Mouse (Mus musculus) hematopoietic stem cell, adult 5-6 weeks (primary cell): Measurements from ENCODE around the gene Camkmt. TPM values are rescaled to one million over a fixed set of nuclear protein-coding genes. Genes with fewer than 3 reads are reported as not detected.

Experiments
- ATAC-seq, 2 experiments: fragments of 125-278 bp in 1 of 2; replicated peaks in 1 of 2; 2 replicates each; pipeline ENCODE4 v1.8.0; 2016 to 2017; ENCODE audit warnings: inconsistent platforms in 2 of 2, mild to moderate bottlenecking in 2 of 2, moderate number of reproducible peaks in 2 of 2, low read depth in 1 of 2, moderate TSS enrichment in 1 of 2; ENCODE audit not compliant: low FRiP score in 2 of 2, poor library complexity in 2 of 2, severe bottlenecking in 2 of 2, insufficient read depth in 1 of 2, low TSS enrichment in 1 of 2
- total RNA-seq: library from RNA; stranded (forward); fragments of 172-1452, 232-1000 nt; gene quantifications from 2 replicates; pipeline ENCODE4 v1.2.3, GENCODE M21; 2017

The Camkmt gene
- total RNA-seq, 1 experiment from 2014 or later, result 6.7 TPM

DNA sequence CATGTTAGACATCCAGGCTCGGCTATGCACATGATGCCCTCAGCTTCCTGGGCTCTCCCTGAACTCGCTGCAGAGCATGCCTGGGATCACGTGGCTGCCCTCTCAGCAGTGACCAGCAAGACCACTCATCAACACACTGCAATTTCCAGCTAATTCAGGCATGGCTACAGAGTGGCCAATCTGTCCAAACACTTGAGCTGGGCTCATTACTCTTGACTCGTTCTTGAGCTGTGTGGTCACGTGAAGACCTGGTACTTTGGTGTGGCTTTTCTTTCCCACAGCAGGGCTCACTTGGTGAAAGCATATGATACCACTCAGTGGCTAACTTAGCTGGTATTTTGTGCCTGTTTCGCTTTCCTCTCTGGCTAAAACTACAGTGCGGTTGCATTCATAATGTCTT is 282.2 kb downstream of the Camkmt start:
- no peak for ATAC-seq

DNA sequence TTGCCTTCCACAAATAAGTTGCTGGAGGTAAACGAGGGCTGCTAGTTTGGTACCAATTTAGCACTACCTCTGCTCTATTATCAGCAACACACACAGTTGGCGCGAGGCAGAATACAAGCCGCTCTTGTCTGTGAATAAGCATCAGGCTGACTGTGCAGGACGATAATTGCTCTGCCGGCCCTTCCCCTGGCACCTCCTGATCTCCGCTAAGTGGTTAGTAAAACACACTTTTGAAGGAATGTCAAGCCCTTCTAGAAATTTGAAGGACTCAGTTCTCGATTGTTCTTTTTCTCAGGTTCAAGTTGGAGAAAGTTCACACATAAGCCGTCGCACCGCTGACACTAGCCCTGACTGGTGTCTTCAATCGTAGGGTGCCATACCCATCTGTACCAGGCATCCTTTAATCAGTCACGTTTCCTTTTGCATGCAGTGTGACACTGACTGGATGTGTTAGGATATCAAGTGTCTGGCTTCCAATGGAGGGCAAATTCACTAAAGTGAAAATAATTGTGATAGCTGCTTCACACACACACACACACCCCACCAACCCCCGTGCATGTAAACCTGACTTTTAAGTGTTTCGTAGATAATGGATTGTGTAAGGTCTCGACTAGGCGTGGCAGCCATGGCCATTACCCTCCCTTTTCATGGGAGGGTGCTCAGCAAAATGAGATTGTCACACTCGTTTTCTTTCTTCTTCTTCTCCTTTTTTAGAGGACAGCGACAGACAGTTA is 283.9 kb downstream of the Camkmt start:
- no peak for ATAC-seq

DNA sequence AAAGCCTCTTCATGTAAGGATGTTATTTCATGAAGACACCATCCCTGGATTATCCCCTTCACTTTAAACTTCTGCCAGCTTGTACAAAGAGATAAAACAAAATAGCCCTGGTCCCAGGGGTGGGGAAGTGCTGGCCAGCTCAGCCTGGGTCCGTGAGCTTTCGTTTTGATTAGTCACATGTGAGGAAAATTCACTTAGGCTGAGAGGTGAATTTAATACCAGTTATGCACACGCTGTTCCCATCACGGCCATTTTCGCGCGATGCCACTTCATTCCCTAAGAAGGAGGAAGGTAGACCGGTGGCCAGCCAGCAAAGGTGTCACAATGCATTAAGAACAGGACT is 284.5 kb downstream of the Camkmt start:
- no peak for ATAC-seq

DNA sequence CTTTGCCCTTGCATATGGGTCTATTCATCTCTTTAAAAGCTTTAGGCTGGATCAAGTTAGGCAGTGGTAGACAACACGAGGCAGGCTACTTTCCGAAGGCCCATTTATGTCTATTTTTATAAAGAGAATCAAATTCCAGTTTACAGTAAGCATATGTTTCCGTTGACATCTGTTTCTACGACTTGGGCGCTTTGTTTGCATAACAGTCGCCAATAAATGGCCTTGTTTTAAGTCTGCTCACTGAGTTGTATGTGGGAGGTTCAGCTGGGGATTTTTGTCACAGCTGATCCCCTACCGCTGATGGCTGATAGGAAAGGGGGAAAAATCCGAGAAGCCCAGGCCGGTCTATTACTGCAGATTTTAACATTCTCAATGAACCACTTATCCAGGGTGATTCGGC is 285.2 kb downstream of the Camkmt start:
- ATAC-seq, result no peak

DNA sequence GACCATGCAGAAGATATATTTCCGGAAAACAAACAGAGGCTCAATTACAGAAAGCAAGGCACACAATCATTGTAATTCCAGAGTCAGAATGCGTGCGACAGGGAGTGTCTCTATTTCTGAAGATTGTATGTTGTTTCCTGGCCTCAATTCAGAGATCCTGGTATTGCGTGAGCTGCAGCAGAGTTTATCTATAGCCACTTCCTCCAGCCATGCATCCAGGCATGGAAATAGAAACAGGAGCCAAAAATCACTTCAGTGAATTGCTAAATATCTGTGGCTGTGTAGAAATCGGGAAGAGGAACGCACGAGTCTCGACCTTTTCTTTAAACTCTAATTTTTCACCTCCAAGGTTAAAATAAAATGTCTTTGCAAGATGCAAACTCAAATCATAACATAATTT is 287.1 kb downstream of the Camkmt start:
- ATAC-seq, result no peak

- no peak for ATAC-seq
These were observed 288.7 kb downstream of the Camkmt start for GRCm38 (mm10) chr17:85379101-85379500.

DNA sequence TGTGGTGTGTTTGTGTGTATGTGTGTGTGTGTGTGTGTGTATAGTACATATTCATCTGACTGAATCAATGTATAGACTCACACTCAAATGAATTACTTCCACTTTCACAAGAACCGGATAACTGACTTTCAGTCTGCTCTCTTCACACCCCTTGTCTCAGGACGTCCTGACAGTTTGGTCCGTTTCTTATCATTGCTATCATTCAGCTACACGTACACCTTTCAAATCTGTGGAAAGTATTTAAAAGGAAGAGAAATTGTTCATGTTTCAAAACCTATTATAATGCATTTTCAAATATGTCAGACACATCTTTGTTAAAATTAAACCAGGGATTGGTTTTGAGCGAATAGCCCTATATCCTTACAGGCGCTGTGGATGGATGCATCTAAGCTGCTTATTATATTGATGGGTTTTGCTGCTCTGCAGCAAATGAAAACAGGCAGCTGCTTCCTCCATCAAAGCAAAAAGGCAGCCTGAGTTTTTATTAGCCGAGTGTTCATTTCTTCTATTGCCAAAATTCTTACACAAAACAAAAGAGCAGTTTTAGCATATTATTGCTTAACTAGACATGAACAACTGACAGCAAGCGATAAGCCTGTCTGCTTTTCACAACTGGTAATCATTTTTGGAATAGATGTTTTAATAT is 291.3 kb downstream of the Camkmt start:
- no peak for ATAC-seq

GRCm38 (mm10) chr17:85382344-85382743 is 292.0 kb downstream of the Camkmt start:
- ATAC-seq, result no peak

GRCm38 (mm10) chr17:85382906-85383305 is 292.6 kb downstream of the Camkmt start:
- ATAC-seq, result no peak

DNA sequence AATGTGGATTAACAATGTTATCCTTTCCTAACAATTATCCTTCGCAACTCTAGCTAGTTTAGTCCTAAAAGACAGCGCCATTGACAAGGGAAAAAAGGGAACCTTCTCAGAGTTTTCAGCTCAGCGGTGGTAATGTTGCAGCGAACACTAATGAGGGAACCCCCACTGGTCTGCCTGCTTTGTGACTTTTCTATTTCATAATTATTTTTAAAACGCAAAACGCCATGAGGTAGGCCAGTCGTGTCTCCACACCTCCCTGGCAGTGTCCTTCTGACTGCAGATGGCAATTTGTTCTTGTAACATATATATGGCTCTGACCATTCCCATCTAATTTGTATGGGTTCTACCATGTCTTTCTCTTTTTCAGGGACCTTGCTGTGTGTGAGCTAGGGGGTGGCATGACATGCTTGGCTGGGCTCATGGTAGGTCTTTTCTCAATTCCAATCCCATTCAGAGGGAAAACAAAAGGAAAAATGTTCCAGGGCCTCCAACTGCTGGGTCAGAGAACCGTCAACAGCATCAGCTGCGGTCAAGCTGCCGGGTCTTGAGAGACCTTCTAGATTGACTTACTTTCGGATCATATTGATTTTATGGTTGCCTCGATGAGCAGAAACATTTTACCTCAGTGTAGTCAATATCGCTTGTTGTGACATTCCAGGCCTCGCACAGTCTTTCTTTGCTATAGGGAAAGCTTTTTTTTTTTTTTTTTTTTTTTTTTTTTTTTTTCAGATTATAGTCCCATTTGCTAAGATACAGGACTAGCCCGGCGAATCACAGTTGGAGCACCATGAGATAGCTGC is 302.9 kb downstream of the Camkmt start:
- ATAC-seq, result no peak

- ATAC-seq, result no peak
These were observed 303.6 kb downstream of the Camkmt start for GRCm38 (mm10) chr17:85393891-85394321.

- peak; percentile 97 to 98 for ATAC-seq
These were observed 305.1 kb downstream of the Camkmt start for GRCm38 (mm10) chr17:85395502-85395901.

GRCm38 (mm10) chr17:85400751-85401150 is 310.4 kb downstream of the Camkmt start:
- no peak for ATAC-seq

- no peak for ATAC-seq
These were observed 314.8 kb downstream of the Camkmt start for GRCm38 (mm10) chr17:85405161-85405560.

DNA sequence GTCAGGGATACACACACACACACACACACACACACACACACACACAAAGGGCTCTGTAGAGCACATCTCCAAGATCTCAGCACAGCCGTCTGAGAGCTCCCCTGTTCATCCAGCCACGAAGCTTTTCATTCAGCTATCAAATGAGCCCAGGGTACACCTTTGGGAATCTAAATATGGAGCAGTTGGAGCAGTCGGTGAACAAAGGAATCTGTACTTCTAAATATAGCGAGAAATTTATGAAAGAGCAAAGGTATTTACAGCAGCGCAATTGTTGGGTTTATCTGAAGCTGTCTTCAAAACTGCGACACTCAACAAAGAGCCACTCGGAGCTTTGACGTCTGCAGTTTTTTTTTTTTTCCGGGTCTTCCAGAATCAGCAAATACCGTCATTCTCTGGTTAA is 315.8 kb downstream of the Camkmt start:
- ATAC-seq, result no peak

GRCm38 (mm10) chr17:85428831-85429230 is 338.5 kb downstream of the Camkmt start:
- ATAC-seq, result no peak

GRCm38 (mm10) chr17:85432923-85433322 is 342.6 kb downstream of the Camkmt start:
- ATAC-seq, result no peak

GRCm38 (mm10) chr17:85443036-85443435 is 352.7 kb downstream of the Camkmt start:
- no peak for ATAC-seq
